Mouse (Mus musculus): ENCODE measurements around the gene Arl5a.

DNA sequence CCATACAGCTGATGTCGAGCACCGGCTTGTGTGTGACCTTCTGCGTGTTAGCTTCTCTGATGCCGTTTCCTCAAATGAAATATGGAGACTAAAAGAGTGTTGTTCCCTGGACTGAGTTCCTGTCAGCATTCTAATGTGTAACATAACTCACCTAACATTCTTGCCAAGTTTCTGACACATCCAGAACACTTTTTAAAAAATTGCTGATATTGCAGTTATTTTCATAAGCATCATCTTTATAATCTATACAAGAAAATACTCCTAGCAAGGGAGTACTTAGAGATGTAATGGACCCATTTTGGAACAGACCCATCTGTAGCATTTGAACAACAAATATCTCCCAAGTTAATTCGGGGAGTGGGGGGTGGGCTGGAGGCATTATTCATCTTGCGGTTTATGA, 55.1 kb downstream of the Arl5a start:
- no peak for TF ChIP-seq CTCF (IDR thresholded peaks at IDR 0.05; ENCODE audit: control insufficient read depth, insufficient read depth, insufficient replicate concordance, low read depth, low read length)
- TF ChIP-seq POLR2A (IDR thresholded peaks at IDR 0.05; ENCODE audit: control insufficient read depth, low read depth, low read length): no peak
